Mouse (Mus musculus) Patski (cell line): ENCODE results near the gene Ggt5. TPM values are rescaled to one million over a fixed set of nuclear protein-coding genes. Genes with fewer than 3 reads are reported as not detected.

Experiments
- ATAC-seq: fragments of 100-300 bp; one replicate; pipeline ENCODE4 v1.8.0; 2021
- CTCF ChIA-PET: fragments of 350-600 bp; sonication (Branson Sonifier 250); formaldehyde crosslinking; loops from one replicate; lab custom pipeline; 2022; ENCODE audit warnings: inconsistent platforms; lab: Charles Lee
- POLR2A ChIA-PET: fragments of 350-600 bp; sonication (Branson Sonifier 250); formaldehyde crosslinking; loops from one replicate; lab custom pipeline; 2022; ENCODE audit warnings: antibody characterized with exemption, inconsistent platforms; lab: Charles Lee
- DNase-seq: peaks from one replicate; pipeline ENCODE4 v3.0.0-alpha.2; 2011; ENCODE audit warnings: low read depth, low spot score
- H3K27me3 ChIP-seq: fragments of 371-371 bp; one replicate; pipeline ENCODE4 v1.5.1; 2021
- CTCF ChIP-seq: fragments of 100-300 bp; IDR thresholded peaks from one replicate; pipeline ENCODE4 v1.5.1; 2021
- in situ Hi-C: fragments of 300-500 bp; cut with MboI; formaldehyde crosslinking; loops from 3 replicates; pipeline ENCODE4 v1.11.1; 2018; ENCODE audit warnings: low pct_unique_long_range_greater_than_20kb, mixed read lengths
- polyA plus RNA-seq: library from polyadenylated mRNA; unstranded; gene quantifications from one replicate; pipeline ENCODE4 v1.2.3, GENCODE M21; 2021

Ggt5 gene
- polyA plus RNA-seq, 1 experiment from 2014 or later: not detected

- POLR2A ChIA-PET: no interaction called here
- CTCF ChIA-PET: no interaction called here
- no peaks in the 10 kb centered on the region for H3K27me3 ChIP-seq
- no peak for TF ChIP-seq CTCF
- in situ Hi-C loops: no loop called here
- ATAC-seq (no peak), DNase-seq (no peak)
Measured at GRCm38 (mm10) chr10:75568029-75568428, 21.1 kb upstream of the Ggt5 start.

GRCm38 (mm10) chr10:75568441-75568840 lies 20.7 kb upstream of the Ggt5 start:
- no peak for TF ChIP-seq CTCF
- ChIA-PET CTCF (no interaction called here), POLR2A (no interaction called here)
- ATAC-seq (no peak), DNase-seq (no peak)
- no peaks in the 10 kb centered on the region for H3K27me3 ChIP-seq
- in situ Hi-C loops: no loop called here

GRCm38 (mm10) chr10:75568851-75569250 lies 20.3 kb upstream of the Ggt5 start:
- in situ Hi-C loops: no loop called here
- POLR2A ChIA-PET: no interaction called here
- no peak for ATAC-seq

GRCm38 (mm10) chr10:75570981-75571657 lies 18.0 kb upstream of the Ggt5 start:
- CTCF ChIA-PET: no interaction called here
- no peaks in the 10 kb centered on the region for H3K27me3 ChIP-seq
- DNase-seq: no peak
- in situ Hi-C loops: no loop called here
- POLR2A ChIA-PET: no interaction called here
- ATAC-seq: no peak
- no peak for TF ChIP-seq CTCF

More at GRCm38 (mm10) chr10:75568851-75569250, 20.3 kb upstream of the Ggt5 start:
- DNase-seq: no peak
- CTCF ChIA-PET: no interaction called here
- no peaks in the 10 kb centered on the region for H3K27me3 ChIP-seq
- TF ChIP-seq CTCF: no peak

- ChIA-PET POLR2A (no interaction called here), CTCF (no interaction called here)
- no peak for TF ChIP-seq CTCF
- in situ Hi-C loops: no loop called here
- DNase-seq (no peak), ATAC-seq (no peak)
- H3K27me3 ChIP-seq: no peaks in the 10 kb centered on the region
Measured at GRCm38 (mm10) chr10:75571937-75572336, 17.2 kb upstream of the Ggt5 start.

- in situ Hi-C loops: no loop called here
- TF ChIP-seq CTCF: no peak
- CTCF ChIA-PET: no interaction called here
- ATAC-seq (no peak), DNase-seq (no peak)
- POLR2A ChIA-PET: no interaction called here
- no peaks in the 10 kb centered on the region for H3K27me3 ChIP-seq
Measured at GRCm38 (mm10) chr10:75573181-75573580, 16.0 kb upstream of the Ggt5 start.

GRCm38 (mm10) chr10:75573965-75574364 lies 15.2 kb upstream of the Ggt5 start:
- CTCF ChIA-PET: no interaction called here
- in situ Hi-C loops: no loop called here

GRCm38 (mm10) chr10:75579129-75579528 lies 10.0 kb upstream of the Ggt5 start:
- DNase-seq (no peak), ATAC-seq (no peak)
- POLR2A ChIA-PET: no interaction called here
- H3K27me3 ChIP-seq: peaks cover 13% of the 10 kb centered on the region
- no peak for TF ChIP-seq CTCF
- in situ Hi-C loops: no loop called here
- CTCF ChIA-PET: no interaction called here

More at GRCm38 (mm10) chr10:75573965-75574364, 15.2 kb upstream of the Ggt5 start:
- no peak for TF ChIP-seq CTCF
- H3K27me3 ChIP-seq: no peaks in the 10 kb centered on the region
- POLR2A ChIA-PET: no interaction called here
- DNase-seq (no peak), ATAC-seq (no peak)

GRCm38 (mm10) chr10:75585876-75586552 lies 3.1 kb upstream of the Ggt5 start:
- ChIA-PET POLR2A (no interaction called here), CTCF (interaction anchor here (0.7 to 3.4 kb wide), 17 partner anchors 8 to 366 kb away, joined by 3 to 14 read pairs (median 4); no protein-coding TSS in a partner anchor)
- H3K27me3 ChIP-seq: peaks cover 13% of the 10 kb centered on the region
- peak; percentile 94 for TF ChIP-seq CTCF
- ATAC-seq: peak; percentile 61
- peak; percentile 31 for DNase-seq
- in situ Hi-C loops: loop anchor here (5.0 kb wide), 4 partner anchors 51 to 366 kb away; partner anchors contain the start of gene Gm5134

GRCm38 (mm10) chr10:75586553-75586879 lies 2.6 kb upstream of the Ggt5 start:
- no peak for TF ChIP-seq CTCF
- POLR2A ChIA-PET: no interaction called here
- ATAC-seq (no peak), DNase-seq (no peak)
- H3K27me3 ChIP-seq: peaks cover 13% of the 10 kb centered on the region
- CTCF ChIA-PET: interaction anchor here (0.7 to 3.4 kb wide), 17 partner anchors 9 to 366 kb away, joined by 3 to 14 read pairs (median 4); no protein-coding TSS in a partner anchor
- in situ Hi-C loops: loop anchor here (5.0 kb wide), 4 partner anchors 51 to 366 kb away; partner anchors contain the start of gene Gm5134

GRCm38 (mm10) chr10:75587781-75588180 lies 1.4 kb upstream of the Ggt5 start:
- CTCF ChIA-PET: interaction anchor here (1.5 to 3.4 kb wide), 3 partner anchors 18 to 116 kb away, joined by 5 to 14 read pairs (median 5); no protein-coding TSS in a partner anchor
- no peak for DNase-seq

More at GRCm38 (mm10) chr10:75587781-75588180, 1.4 kb upstream of the Ggt5 start:
- peaks cover 5% of the 10 kb centered on the region for H3K27me3 ChIP-seq
- no peak for ATAC-seq
- TF ChIP-seq CTCF: no peak
- POLR2A ChIA-PET: interaction anchor here (0.6 kb wide), 1 partner anchor 10 kb away, joined by 3 read pairs; no protein-coding TSS in a partner anchor
- in situ Hi-C loops: loop anchor here (5.0 kb wide), 4 partner anchors 50 to 365 kb away; partner anchors contain the start of gene Gm5134
